Mouse (Mus musculus) kidney, postnatal 0 days (tissue): ENCODE measurements at regions not wholly inside any gene's neighbourhood (a gene's known extent, or its start where the extent isn't known, plus 50 kb on each side); places are given as distances from the start of the nearest gene placed in this dataset.

Experiments
- ATAC-seq: fragments of 200-750 bp; cut with Nextera tagmentation; replicated peaks from 2 replicates; pipeline ENCODE4 v1.8.0; 2017; ENCODE audit warnings: low read depth, moderate number of reproducible peaks, moderate TSS enrichment, moderate library complexity; ENCODE audit not compliant: low FRiP score
- DNase-seq: peaks from one replicate; pipeline ENCODE4 v3.0.0-alpha.2; 2016; ENCODE audit warnings: low spot score
- H3K27ac ChIP-seq: fragments of 300-500 bp; sonication (generic); 2 replicates; pipeline ENCODE4 v1.5.1; 2014; ENCODE audit warnings: mild to moderate bottlenecking
- H3K27me3 ChIP-seq: fragments of 300-500 bp; sonication (generic); 2 replicates; pipeline ENCODE4 v1.6.1; 2014; ENCODE audit warnings: low read length, mixed read lengths; ENCODE audit not compliant: insufficient read depth
- H3K36me3 ChIP-seq: fragments of 300-500 bp; sonication (generic); 2 replicates; pipeline ENCODE4 v1.6.1; 2014; ENCODE audit warnings: low read length, mixed read lengths; ENCODE audit not compliant: insufficient read depth
- H3K4me1 ChIP-seq: fragments of 300-500 bp; sonication (generic); replicated peaks from 2 replicates; pipeline ENCODE4 v1.6.1; 2014; ENCODE audit warnings: antibody characterized with exemption, low read length, mixed read lengths; ENCODE audit not compliant: insufficient read depth
- H3K4me2 ChIP-seq: fragments of 300-500 bp; sonication (generic); 2 replicates; pipeline ENCODE4 v1.6.1; 2014; ENCODE audit warnings: mild to moderate bottlenecking, low read length, moderate library complexity, mixed read lengths
- H3K4me3 ChIP-seq: fragments of 300-500 bp; sonication (generic); replicated peaks from 2 replicates; pipeline ENCODE4 v1.5.1; 2014; ENCODE audit warnings: low read depth, low read length
- H3K9ac ChIP-seq: fragments of 300-500 bp; sonication (generic); 2 replicates; pipeline ENCODE4 v1.6.1; 2014; ENCODE audit warnings: low read depth, low read length
- H3K9me3 ChIP-seq: fragments of 300-500 bp; sonication (generic); replicated peaks from 2 replicates; pipeline ENCODE4 v1.6.1; 2016; ENCODE audit warnings: low read length, inconsistent platforms, mixed read lengths
- CTCF ChIP-seq: IDR thresholded peaks from 2 replicates; pipeline ENCODE4 v1.5.1; 2016; ENCODE audit warnings: antibody characterized with exemption, low read depth, mild to moderate bottlenecking, moderate library complexity
- WGBS: fragments of 180-500 bp; shearing (Covaris S2); extraction: QIAGEN DNeasy Blood & Tissue Kit; methylation state at CpG from one replicate; pipeline ENCODE4 v1.1.7; 2014; 5-methylcytosine and 5-hydroxymethylcytosine counted together

DNA sequence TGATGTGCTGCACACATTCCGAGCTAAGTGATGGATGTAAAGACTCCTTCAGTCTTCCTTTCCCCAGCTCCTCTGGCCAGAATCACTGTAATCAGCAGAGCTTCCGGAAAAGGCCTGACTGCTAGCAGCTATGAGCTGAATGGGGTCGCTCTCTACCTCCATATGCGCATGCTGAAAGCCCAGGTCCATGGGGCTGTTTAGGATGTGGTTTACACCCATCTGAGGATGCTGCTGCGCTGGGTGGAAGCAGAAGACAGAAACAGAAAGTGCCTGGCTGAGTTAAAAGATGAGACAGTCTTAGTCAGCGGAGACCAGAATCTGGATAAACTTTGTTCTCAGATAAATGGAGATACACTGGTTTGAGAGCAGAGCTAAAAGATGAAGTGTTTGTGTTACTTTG is 99.3 kb upstream of the Tab2 start:
- 82% methylated on average over 6 of the region's 6 CpGs for WGBS
- Histone ChIP-seq H3K4me1 (no peaks in the 10 kb centered on the region), H3K9me3 (no peaks in the 10 kb centered on the region), H3K36me3 (no peaks in the 10 kb centered on the region), H3K27ac (no peak overlapping the region), H3K27me3 (no peaks in the 10 kb centered on the region), H3K9ac (no peak overlapping the region), H3K4me2 (no peak overlapping the region), H3K4me3 (no peak overlapping the region)
- ATAC-seq (no peak), DNase-seq (no peak)
- TF ChIP-seq CTCF = no peak

DNA sequence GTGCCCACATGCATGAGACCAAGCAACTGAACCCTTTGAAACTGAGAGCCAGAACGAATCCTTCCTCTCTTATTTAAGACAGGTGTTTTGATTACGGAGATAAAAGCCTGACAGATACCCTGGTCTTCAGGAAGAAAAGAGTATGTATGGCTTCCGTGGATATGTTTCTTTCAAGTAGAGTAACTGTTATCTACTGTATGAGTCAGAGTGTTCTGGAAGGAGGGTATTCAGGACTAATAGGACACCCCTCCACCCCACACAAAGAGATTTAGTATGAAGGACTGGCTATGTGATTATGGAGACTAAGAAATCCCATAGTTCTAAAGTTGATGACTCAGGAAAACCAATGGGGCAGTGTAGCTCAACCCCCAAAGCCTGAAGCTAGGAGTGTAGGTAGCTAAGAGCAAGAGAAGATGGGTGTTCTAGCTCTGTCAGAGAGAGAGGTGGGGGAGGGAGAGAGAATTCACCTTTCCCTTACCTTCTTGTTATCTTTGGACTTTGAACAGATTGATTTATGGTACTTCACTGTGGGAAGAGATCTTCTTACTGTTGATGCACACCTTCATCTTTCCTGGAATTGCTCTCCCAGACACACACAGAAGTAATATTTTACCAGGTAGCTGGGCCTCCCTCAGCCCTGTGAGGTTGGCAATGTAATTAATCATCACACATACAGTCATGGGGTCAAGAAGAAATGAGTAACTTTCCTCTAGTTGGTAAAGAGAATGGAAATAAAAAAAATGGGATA is 87.6 kb upstream of the Tab2 start:
- DNase-seq (no peak), ATAC-seq (peak; percentile 57; the same call in 1 of the 2 replicates)
- no peaks in the 10 kb centered on the region for H3K4me1 ChIP-seq
- 83% methylated on average over 3 of the region's 3 CpGs for WGBS
- H3K36me3 ChIP-seq = no peaks in the 10 kb centered on the region
- no peak overlapping the region for H3K27ac ChIP-seq
- no peaks in the 10 kb centered on the region for H3K9me3 ChIP-seq
- no peak overlapping the region for H3K4me3 ChIP-seq
- no peak for TF ChIP-seq CTCF
- no peaks in the 10 kb centered on the region for H3K27me3 ChIP-seq
- H3K9ac ChIP-seq = no peak overlapping the region
- H3K4me2 ChIP-seq = no peak overlapping the region

DNA sequence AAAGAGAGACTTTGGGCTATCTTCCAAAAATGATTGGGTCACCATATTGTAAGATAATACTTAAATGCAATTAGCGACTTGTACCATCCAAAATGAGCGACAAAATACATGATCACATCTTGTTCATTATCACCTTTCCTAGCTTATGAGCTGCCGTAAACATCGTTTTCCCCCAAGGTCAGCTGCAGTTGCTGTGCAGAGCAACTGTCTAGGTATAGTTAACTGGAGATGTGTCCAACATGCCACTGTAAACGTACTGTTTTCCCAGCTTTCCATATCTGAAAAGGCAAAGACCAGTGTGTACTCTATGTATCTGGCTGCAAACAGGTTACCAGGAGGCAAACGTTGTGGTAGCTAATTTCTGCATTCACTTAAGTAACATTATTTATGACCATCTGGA is 86.3 kb upstream of the Tab2 start:
- no peaks in the 10 kb centered on the region for H3K9me3 ChIP-seq
- no peak overlapping the region for H3K4me3 ChIP-seq
- H3K9ac ChIP-seq = no peak overlapping the region
- TF ChIP-seq CTCF = no peak
- no peak overlapping the region for H3K27ac ChIP-seq
- H3K27me3 ChIP-seq = no peaks in the 10 kb centered on the region
- H3K4me1 ChIP-seq = no peaks in the 10 kb centered on the region; the same call in 1 of the 2 replicates
- WGBS = 75% methylated on average over 6 of the region's 6 CpGs
- H3K36me3 ChIP-seq = no peaks in the 10 kb centered on the region
- ATAC-seq = no peak
- DNase-seq = no peak
- no peak overlapping the region for H3K4me2 ChIP-seq

DNA sequence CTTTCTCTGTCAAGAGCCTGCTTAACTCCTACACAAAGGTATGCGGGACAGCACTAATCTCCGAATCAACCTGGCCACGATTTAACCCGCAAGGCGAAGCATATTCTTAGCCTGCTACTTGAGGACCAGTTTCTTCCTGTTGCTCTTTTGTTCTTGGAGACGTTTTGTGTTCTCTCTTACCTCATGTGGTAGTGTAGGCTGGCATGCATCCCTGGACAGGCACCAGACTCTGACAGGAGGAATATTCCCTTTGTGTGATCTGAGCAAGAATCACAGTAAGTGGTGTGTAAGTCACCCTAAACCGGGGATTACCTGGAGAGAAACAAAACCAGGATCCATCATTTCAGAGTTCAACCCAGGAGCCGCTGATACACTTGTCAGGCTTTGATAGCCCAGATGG is 85.8 kb upstream of the Tab2 start:
- no peaks in the 10 kb centered on the region for H3K36me3 ChIP-seq
- H3K27me3 ChIP-seq = no peaks in the 10 kb centered on the region
- no peaks in the 10 kb centered on the region; the same call in 1 of the 2 replicates for H3K4me1 ChIP-seq
- H3K4me3 ChIP-seq = no peak overlapping the region
- 52% methylated on average over 8 of the region's 8 CpGs for WGBS
- TF ChIP-seq CTCF = no peak
- H3K9me3 ChIP-seq = no peaks in the 10 kb centered on the region
- H3K4me2 ChIP-seq = no peak overlapping the region
- H3K27ac ChIP-seq = no peak overlapping the region
- H3K9ac ChIP-seq = no peak overlapping the region
- ATAC-seq = no peak
- no peak for DNase-seq

DNA sequence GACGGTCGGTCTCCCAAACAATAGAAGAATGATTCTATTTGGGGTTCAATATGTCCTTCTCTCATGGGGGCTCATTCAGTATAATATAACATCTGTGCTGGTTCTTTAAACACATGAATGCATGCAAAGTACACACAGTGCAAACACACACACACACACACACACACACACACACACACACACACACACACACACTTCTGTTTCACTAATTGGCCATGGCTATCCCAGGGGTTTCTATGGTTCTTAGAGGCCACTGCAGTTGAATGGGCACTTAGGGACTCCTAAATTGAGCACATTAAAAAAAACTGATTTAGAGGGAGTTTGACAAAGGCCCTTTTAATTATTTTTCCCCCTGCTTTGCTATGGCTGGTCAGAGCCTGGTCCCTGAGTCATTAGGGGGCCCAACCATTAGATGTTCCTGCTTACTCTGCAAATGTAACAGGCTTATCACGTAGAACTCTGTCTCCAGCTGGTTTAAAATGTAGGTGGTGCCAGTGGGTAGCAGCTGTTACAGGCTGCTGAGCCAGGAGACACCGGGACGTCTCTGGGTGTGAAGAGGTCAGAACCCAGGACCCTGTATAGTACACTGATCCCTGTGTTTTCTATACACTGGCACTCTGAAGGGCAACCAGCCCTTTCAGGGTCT is 82.1 kb upstream of the Tab2 start:
- Histone ChIP-seq H3K9me3 (no peaks in the 10 kb centered on the region), H3K27ac (no peak overlapping the region), H3K27me3 (no peaks in the 10 kb centered on the region), H3K9ac (no peak overlapping the region), H3K36me3 (no peaks in the 10 kb centered on the region), H3K4me3 (no peak overlapping the region), H3K4me1 (no peaks in the 10 kb centered on the region; the same call in none of the 2 replicates), H3K4me2 (no peak overlapping the region)
- WGBS = 42% methylated on average over 5 of the region's 5 CpGs
- no peak for TF ChIP-seq CTCF
- DNase-seq (no peak), ATAC-seq (no peak; the same call in 1 of the 2 replicates)

DNA sequence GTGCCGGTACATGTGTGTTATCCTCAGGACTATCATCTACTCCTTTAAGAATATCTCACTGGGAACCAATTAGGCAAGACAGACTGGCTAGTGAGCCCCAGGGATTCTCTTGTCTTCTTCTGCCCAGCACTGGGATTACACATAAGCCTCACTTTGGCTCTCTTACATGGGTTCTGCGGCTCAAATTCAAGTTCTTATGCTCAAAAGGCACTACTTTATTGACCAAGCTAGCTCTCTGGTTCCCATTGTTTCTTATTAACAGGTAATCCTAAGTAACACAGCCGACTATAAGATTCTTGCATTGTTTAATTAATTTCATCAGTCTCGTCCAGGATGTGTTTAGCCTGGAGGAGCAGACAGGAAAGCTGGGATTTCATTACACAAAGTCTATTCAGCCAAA is 80.3 kb upstream of the Tab2 start:
- no peak overlapping the region for H3K27ac ChIP-seq

More for the DNA sequence above, 80.3 kb upstream of the Tab2 start:
- Histone ChIP-seq H3K27me3 (no peaks in the 10 kb centered on the region), H3K4me2 (no peak overlapping the region), H3K4me3 (no peak overlapping the region), H3K36me3 (no peaks in the 10 kb centered on the region), H3K9me3 (no peaks in the 10 kb centered on the region), H3K4me1 (no peaks in the 10 kb centered on the region; the same call in none of the 2 replicates), H3K9ac (no peak overlapping the region)
- no peak for TF ChIP-seq CTCF
- 74% methylated on average over 4 of the region's 4 CpGs for WGBS
- ATAC-seq (no peak), DNase-seq (no peak)
